Mouse (Mus musculus) MEL-GATA-1-ER (cell line): ENCODE results near the gene Mrto4.
"Not testable (repeated sequence)": the region's sequence is repeated elsewhere in the genome, so short reads cannot be mapped to it uniquely, and the experiment has no call there.

ENCODE experiments used
- DNase-seq: peaks from one replicate; pipeline ENCODE4 v3.0.0-alpha.2; 2012; ENCODE audit warnings: low read depth; ENCODE audit errors: extremely low read depth

Mrto4 gene

DNA sequence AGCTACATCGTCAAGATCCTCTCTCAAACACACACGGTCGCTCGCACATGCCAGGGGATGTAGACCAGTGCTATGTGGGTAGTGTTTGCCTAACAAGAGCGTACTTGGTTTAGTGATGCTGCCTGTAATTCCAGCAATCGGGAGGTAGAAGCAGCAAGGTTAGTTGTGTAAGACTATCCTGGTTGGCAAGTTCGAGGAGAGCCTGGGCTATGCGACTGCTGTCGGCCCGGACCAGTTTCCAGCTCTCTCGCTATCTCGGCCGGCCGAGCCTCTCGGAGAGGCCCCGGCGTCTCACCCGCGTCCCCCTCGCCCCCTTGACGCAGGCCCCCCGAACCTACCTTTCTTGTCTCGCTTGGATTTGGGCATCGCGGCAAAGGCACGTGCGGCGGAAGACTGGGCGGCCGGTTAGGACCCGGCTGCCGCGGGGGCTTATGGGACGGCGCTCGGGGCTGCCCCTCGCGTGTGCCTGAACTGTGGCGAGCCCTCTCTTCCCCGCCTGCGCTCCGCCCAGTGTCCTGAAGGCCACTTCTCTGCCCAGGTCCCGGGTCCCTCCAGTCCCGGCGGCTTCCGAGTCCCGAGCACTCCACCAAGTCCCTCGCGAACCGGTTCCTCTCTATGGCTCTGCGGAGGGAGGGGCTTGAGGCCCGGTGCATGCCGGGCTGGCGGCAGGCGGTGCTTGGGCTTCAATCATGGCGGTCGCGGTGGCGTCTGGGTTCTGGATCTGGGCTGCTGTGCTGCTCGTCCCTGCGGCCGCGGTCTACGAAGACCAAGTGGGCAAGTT is at the start of gene Mrto4, which contains the start of the genes Emc1 and Ubr4:
TSS of gene Mrto4 (minus strand) at position 646 of the 781 bp plus-strand sequence.
TSS of gene Emc1 (plus strand) at position 657 of the 781 bp plus-strand sequence.
TSS of gene Ubr4 (plus strand) at position 679 of the 781 bp plus-strand sequence.
- no peak for DNase-seq

DNA sequence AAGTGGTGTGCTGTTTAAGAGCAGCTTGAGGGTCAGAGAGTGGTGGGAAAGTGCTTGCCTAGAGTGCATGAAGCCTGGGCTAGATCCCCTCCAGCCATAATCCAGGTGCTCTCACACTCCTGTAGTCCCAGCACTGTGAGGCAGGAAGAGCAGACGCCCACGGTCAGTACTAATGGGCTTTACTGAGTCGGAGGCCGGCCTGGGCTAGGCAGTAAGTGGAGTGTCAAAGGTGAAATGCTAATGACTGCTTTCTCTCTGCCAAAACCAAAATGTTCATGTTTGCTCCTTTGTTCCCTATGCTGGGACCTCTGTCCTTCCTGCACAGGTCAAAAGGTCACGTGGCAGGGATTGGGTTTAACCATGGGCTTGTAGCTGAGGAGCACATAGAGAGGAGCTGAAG is 48.1 kb upstream of the Mrto4 start:
- no peak for DNase-seq

DNA sequence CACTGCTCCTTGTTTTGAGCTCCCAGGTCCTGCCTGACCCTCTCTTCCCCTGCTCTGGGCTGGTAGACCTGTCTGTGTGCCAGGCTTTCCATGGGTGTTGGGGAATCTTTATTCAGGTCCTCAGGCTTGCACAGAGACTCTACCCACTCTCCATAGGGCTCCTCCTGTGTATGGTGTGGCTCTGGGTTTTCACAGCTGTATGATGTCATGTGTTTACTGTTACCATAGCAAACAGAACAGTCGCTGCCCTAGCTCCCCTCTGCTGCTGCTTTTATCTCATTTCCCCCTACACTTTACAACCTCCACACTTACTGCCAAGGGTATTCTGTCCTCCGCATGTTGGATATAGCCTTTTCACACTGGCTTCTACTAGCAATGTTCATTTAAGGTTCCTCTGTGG is 43.1 kb upstream of the Mrto4 start:
- DNase-seq: no peak

DNA sequence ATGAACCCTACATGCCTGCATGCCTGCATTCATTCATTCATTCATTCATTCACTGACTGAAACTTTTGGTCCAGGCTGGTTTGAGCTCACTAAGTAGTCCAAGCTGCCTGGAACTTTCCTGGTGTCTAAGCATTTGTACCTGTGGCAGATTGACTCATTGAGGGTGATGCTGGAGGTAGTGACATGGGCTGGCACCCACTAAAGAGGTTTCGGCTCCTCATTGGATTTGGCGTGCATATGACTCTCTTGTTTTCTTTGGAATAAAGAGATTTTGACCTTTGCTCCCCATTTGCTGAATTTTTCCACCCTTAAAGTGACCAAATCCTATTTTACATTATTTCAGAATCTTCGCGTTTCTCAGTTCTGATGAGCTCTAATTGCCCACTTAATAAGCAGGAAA is 37.2 kb upstream of the Mrto4 start:
- no peak for DNase-seq

DNA sequence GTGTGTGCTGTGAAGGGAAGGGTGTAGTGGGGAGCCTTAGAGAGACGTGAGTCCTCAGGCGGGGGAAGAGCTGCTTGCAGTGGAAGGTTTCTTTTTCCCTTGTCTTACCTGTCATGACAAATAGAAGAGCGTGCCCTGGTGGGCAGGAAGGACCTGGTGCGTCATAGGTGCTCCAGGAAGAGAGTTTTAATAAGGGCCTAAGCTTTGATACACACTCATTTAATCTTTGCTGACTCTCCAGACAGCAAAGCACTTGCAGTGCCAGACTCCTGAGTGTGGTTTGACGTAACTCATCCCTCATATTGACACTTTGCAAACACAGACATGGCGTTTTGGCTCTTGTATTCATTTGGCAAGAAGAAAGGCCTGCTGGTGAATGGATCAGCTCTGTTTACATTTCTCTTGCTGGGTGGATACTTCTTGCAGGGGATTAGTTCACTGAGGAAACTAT is 34.5 kb upstream of the Mrto4 start:
- DNase-seq: no peak

DNA sequence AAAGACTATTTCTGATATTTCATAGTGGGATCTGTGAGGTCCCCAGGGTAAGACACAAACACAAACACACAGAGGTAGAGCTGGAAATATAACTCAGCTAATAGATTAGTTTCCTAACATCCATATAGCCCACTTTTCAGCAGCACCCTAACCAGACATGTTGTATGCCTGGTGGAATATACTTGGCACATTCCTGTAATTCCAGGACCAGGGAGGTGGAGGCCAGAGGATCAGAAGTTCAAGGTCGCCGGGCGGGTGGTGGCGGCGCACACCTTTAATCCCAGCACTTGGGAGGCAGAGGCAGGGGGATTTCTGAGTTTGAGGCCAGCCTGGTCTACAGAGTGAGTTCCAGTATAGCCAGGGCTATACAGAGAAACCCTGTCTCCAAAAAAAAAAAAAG is 33.5 kb upstream of the Mrto4 start:
- not testable (repeated sequence) for DNase-seq

DNA sequence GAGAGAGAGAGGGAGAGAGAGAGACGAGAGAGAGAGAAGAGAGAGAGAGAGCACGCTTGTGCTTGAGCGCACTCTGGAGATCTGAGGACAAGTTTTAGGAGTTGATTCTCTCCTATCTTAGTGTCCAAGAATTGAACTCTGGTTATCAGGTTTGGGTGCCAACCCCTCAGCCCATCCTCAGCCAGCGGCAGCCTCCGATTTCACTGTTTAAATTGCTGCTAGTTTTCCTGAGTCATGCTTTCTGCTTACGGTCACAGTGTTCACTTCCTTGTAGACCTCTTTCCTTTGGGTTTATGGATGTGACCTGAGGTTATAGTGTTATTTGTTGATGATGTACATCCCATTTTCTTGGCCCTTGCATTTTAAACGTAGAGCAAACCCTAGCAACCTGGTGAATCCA is 29.9 kb upstream of the Mrto4 start:
- no peak for DNase-seq

DNA sequence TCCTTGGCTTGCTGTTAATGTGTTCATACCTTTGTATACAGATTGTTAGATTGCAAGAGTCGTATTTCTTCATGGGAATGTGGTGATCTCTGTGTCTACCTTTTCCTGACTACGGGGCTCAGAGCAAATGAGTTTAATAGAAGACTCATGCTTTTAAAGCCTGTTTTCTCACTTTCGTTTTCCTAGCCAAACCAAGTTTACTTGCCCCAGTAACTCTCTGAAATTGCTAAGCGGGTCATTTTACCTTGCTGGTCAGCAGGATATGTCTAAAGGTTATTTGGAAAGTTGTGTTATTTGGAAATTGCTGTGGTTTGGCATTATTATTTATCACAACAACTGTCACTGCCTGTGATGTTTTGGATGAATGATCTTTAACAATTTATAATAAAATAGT is 29.1 kb upstream of the Mrto4 start:
- DNase-seq: no peak

DNA sequence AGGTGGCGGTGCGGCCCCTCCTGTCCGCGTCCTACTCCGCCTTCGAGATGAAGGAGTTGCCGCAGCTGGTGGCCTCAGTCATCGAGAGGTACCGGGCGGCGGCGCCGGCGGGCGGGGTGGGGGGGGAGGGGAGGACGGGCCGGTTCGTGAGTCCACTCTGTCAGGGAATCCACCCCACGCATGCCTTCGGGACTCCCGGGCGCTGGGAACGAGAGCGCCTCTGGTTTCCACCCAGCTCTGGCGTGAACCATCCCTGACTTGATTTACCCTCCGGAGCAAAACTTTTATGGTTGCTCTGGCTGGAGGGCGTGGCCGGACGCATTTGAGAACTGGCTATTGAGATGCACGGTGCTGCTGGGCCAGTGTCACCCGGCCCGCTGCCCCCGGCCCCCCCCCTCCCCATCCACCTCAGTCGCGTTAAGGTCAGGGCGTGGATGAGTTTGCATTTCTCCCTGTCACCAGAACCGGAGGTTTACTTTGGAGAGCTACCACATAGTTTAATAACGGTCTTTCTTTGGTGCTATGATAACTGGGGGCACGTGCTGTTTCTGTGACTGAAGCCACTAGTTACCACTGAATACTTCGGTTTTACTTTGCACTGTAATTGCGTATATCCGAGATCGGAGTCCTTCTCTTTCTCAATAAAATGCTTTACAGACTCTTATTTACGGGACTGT is 28.5 kb upstream of the Mrto4 start:
- DNase-seq: no peak

DNA sequence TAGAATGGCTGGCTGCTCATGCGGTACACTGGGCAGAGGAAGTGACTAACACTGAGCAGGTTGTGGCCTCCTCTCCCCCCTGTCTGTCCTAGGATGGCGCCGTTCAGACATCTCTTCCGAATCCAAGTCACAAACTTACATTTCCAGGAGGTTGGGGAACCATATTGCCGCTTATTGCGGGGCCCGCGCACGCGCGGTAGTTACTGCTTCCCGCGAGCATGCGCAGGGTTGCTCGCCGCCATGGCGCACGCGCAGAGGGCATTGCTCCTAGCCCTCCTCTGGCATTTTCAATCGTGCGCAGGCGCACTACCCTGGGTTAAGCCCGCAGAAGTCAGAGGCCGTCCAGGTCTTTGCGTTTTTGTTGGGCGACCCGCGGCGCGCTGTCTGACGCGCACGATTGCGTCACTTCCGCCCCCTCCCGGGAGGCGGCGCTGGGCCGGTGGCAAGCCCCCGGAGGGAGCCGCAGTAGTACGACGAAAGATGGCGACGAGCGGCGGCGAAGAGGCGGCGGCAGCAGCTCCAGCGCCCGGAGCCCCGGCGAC is 27.9 kb upstream of the Mrto4 start:
- DNase-seq: peak; percentile 94

DNA sequence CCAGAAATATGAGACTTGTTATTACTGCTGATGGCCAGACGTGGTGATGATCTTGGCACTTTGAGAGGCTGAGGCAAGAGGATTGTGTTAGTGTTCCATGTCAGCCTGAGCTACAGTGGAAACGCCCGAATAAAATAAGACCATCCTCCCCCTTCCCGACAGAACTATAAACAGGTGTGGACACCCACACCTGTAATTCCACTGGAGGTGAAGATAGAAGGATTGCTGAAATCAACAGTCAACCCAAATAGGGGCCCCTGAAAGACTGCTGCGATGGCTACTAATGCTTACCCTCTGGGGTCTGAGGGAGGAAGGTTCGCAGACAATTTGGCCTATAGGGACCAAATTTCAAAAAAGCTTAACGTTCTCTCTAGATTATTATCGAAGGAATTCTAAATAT is 27.3 kb upstream of the Mrto4 start:
- no peak for DNase-seq

DNA sequence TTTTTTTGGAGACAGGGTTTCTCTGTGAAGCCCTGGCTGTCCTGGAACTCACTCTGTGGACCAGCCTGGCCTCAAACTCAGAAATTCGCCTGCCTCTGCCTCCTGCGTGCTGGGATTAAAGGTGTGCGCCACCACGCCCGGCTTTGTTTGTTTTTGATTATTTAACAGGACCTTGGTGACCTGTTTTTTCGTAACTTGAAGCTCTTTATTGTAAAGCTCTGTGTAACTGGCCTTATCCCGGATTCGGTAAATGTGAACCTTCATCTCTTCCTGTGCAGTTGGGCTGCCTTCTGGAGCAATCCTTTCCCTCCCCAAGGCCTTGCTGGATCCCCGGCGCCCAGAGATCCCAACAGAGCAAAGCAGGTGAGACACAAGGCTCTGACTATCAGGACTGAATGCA is 21.2 kb upstream of the Mrto4 start:
- no peak for DNase-seq

DNA sequence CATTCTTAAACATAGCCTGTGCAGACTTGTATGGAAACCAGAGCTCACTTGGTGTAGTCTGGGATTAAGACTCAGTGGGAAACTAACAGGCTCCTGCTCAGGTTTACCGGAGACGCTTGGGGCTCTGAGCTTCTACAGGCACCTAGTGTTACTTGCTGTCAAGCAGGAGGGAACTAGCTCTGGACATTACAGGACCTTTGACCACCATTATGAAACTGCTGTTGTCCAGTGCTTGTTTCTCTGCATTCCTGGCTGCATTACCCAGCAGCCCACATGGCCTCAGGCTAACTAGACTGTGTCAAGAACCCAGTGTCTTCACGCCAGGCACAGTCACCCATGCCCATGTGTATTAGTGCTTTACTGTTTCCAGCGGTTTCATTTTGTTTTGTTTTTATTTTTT is 20.8 kb upstream of the Mrto4 start:
- DNase-seq: no peak

DNA sequence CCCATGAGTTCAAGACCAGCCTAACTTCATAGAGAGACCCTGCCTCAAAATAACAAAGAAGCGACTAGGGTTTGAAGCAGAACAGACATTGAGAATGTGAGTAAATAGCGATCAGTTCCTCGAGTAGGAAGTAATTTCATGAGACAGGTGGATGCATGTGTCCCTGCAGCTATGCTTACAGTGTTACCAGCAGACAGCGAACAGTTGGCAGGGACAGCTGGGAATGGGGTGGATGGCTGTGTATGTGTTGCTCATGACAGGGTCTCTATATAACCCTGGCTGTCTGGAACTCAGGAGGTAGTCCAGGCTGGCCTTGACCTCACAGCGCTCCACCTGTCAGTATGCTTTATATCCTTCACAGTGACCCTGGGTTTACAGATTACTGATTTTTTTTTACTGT is 15.7 kb upstream of the Mrto4 start:
- DNase-seq: no peak

DNA sequence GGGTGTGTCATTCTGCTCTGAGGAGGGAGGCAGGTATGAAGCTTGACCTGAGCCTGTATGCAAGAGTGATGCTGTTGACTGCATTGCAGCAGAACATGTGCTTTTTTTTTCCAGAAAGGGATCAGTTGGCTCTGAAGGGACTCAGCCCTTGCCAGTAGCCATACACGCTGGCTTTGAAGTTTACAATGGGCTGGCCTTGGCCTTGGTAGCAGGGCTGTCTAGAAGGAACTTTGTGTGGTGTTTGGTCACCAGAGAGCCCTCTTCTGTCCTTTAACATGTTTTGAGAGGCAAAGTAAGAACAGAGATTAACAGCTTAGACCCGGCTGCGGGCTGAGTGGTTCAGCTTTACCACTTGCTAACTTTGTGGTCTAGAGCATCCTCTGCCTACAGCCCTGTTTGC is 15.0 kb upstream of the Mrto4 start:
- no peak for DNase-seq

DNA sequence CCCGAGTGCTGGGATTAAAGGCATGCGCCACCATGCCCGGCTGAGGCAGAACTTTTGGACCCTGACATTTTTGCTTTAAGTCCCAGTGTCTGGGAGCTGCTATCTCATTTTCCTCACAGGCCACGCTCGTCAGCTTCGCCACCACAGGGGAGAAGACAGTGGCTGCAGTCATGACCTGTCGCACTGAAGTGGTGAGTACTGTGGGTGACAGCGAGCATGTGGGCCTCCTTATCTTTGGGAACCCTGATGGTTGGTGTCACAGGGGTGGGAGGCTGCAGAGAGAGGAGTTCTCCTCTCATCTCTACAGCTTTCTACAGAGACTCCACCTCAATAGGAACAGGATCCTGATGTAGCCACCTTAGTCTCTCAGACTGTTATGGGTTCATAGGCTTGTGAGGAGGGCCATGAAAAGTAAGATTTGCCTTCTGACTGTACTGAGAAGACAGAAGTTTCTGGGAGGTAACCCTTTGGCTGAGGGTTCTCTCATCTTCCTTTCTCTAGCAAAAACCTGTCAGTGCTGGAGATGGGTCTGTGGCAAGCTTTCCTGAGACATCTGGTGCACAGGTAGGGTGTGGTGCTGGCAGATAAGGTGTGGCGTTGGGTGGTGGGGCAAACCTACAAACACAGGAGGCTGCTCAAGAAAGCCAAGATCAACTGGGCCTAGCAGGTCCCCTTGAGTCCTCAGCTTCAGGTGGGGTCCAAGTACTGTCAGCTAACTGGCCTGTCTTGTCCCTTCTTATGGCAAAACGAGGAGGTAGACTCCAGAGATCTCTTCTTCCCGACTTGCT is 8.6 kb upstream of the Mrto4 start:
- no peak for DNase-seq

DNA sequence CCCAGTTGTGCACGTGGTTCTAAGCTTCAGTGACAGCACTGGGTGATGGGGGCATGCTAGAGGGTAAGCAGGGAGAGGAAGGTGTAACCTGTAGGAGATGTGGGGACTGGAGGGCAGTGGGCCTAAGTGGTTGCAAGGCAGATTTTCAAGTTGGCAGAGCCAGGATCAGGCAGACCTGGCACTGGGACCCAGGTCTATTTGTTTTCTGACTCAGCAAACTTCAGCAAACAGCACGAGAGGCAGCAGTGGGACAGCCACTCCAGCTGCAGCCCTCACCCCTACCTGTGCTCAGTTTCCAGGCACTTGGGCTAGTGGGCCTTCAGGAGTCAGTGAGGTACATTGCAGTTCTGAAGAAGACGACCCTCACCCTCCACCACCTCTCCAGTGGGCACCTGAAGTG is 4.8 kb upstream of the Mrto4 start:
- no peak for DNase-seq

DNA sequence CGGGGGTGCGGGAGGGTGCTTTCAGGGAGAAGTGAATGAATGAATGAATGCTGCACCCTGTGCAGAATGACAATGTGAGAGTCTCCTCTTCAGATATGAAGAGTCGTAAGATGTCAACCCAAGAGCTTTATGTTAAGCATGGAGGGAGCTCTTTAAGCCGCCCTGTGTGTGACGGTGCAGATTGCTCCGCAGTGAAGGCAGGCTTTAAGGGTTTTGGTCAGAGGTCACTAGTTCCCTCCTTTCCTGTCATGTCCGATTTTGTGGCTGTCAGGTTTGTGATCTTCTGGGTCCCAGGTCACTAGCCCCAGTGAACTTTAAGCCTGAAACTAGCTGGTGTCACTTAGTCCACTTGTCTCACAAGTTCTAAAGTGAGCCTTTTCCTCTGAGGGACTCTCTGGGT is 456 bp upstream of the Mrto4 start:
- no peak for DNase-seq

DNA sequence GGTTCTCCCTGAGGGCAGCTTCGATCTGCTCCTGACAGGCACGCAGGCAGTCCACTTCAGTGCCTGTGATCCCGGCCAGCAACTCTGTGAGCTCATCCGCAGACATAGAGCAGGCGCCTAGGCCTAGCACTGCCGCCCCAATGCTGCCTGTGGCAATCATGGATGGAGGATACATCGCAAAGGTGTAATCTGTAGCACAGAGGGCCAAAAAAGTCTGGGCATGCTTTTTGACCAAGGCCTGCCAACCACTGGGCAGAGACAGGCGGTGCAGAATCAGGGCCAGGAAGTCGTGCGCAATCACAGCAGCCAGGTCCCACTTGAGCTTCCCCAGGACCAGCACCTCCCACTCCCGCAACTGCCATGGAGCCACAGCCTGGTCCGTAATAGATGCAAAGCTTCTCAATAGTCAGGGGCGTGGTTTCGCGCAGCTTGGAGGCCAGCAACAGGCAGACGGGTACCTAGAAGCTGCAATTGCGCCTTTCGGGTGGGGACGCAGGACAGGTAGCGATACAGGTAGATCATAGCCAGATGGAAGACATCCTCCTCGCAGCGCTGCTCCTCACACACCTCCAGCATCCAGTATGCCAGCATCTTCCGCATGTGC is 6.9 kb downstream of the Mrto4 start:
- no peak for DNase-seq

DNA sequence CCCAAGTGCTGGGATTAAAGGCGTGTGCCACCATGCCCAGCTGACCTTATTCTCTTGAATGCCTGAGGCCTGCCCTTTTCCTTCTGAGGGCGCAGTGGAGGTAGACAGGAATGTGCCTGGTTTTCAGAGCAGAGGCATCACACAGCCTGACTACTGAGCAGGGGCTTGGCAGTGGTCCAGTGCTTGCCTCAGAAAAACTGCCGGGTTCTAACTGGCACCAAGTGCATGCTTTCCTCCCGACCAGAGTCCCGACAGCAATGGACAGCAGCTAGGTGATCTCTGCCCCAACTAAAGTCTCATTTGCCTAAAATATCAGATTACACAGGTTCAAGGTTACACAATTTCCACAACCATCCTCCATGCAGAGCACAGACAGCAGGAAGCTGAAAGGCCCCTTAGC is 8.7 kb downstream of the Mrto4 start:
- DNase-seq: no peak

DNA sequence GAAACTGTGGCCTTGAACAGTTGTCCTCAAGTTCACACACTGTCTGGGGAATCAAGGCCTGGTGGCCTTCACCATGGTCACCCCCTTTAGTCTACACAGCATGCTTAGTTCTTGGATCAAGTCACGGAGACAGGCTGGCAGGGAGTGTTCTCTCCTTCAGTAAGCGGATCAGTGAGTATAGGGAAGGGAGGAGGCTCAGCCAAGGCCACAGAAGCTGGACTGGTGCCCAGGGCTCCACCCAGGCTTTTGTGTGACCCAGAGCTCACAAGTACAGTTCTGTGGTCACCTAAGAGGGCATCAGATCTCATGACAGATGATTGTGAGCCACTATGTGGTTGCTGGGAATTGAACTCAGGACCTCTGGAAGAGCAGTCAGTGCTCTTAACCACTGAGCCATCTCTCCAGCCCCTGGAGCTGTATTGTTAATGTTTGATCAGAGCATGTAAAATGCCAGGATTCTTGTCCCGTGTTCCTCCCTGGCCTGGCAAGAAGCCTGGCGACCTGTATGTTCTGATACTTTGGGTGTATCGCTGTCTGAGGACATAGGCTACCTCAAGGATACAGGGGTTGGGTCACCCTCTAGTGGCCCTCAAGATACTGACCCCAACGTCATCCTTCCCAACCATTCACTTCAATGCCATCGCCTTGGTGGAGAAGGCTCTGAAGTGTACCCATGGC is 10.7 kb downstream of the Mrto4 start:
- no peak for DNase-seq
